Mouse (Mus musculus) cerebellum, adult 2 months (tissue): ENCODE measurements around the gene Uckl1. TPM values are rescaled to one million over a fixed set of nuclear protein-coding genes. Genes with fewer than 3 reads are reported as not detected.

Source experiments
- DNase-seq, 2 experiments: peaks; one replicate each; pipeline ENCODE4 v3.0.0; 2021
- H3K27ac ChIP-seq: fragments of 200-500 bp; 2 replicates; pipeline ENCODE4 v1.5.1; 2012; ENCODE audit warnings: low read length, control low read depth, inconsistent platforms; ENCODE audit not compliant: insufficient read depth
- H3K27me3 ChIP-seq: fragments of 200-500 bp; 2 replicates; pipeline ENCODE4 v1.6.1; 2012; ENCODE audit warnings: inconsistent platforms, mild to moderate bottlenecking, low read length, moderate library complexity; ENCODE audit not compliant: control insufficient read depth, insufficient read depth
- H3K4me1 ChIP-seq: fragments of 200-500 bp; 2 replicates; pipeline ENCODE4 v1.6.1; 2011; ENCODE audit warnings: low read length; ENCODE audit not compliant: control insufficient read depth, insufficient read depth
- H3K4me3 ChIP-seq: fragments of 200-500 bp; replicated peaks from 2 replicates; pipeline ENCODE3; 2011; ENCODE audit warnings: mild to moderate bottlenecking, low read depth, low read length, control low read depth; ENCODE audit not compliant: insufficient read depth
- CTCF ChIP-seq: fragments of 200-500 bp; IDR thresholded peaks from 2 replicates; pipeline ENCODE4 v1.5.1; 2011; ENCODE audit warnings: low read depth, mild to moderate bottlenecking, control low read depth, low read length, moderate library complexity, borderline replicate concordance; ENCODE audit not compliant: insufficient read depth
- POLR2A ChIP-seq: fragments of 200-500 bp; IDR thresholded peaks from 2 replicates; pipeline ENCODE4 v1.6.1; 2011; ENCODE audit warnings: low read length, control low read depth, borderline replicate concordance; ENCODE audit not compliant: insufficient read depth
- WGBS: fragments of 180-500 bp; shearing (Covaris S2); methylation state at CpG from one replicate; pipeline ENCODE4 v1.1.7; 2018; 5-methylcytosine and 5-hydroxymethylcytosine counted together
- polyA plus RNA-seq: library from polyadenylated mRNA; depleted of rRNA; stranded (reverse); fragments of >200 nt; gene quantifications from 2 replicates; pipeline ENCODE4 v1.2.3, GENCODE M21; 2012

Uckl1 gene
- polyA plus RNA-seq, 1 experiment = 142 TPM

- Histone ChIP-seq H3K4me3 (peak overlapping the region; percentile 90), H3K4me1 (peaks cover 13% of the 10 kb centered on the region), H3K27ac (peak overlapping the region; percentile 91), H3K27me3 (no peaks in the 10 kb centered on the region)
- no peak for TF ChIP-seq CTCF
- peak; percentile 84 for TF ChIP-seq POLR2A
- DNase-seq = peak; percentile 97 to 98
- WGBS = under 1% methylated on average over 57 of the region's 57 CpGs
These were observed 16.4 kb upstream of the Uckl1 start for GRCm38 (mm10) chr2:181600828-181601750.

GRCm38 (mm10) chr2:181600226-181600758 lies 15.6 kb upstream of the Uckl1 start:
- 60% methylated on average over 6 of the region's 6 CpGs for whole genome bisulfite sequencing
- no peaks in the 10 kb centered on the region for H3K27me3 ChIP-seq
- no peak for DNase-seq
- H3K27ac ChIP-seq = peak overlapping the region; percentile 91; the same call in 1 of the 2 replicates
- no peak for TF ChIP-seq CTCF
- no peak for TF ChIP-seq POLR2A
- peak overlapping the region; percentile 90 for H3K4me3 ChIP-seq
- H3K4me1 ChIP-seq = peaks cover 13% of the 10 kb centered on the region

GRCm38 (mm10) chr2:181598454-181599351 lies 14.0 kb upstream of the Uckl1 start, which contains the start of gene Samd10:
Samd10 (minus strand) TSS chr2:181599212.
- H3K4me3 ChIP-seq = peak within 1 kb of the TSS; percentile 54
- under 1% methylated on average over 71 of the region's 71 CpGs for WGBS
- H3K27ac ChIP-seq = peak within 1 kb of the TSS; percentile 91
- peaks cover 13% of the 10 kb centered on the region for H3K4me1 ChIP-seq
- DNase-seq = peak; percentile 84 to 85
- TF ChIP-seq POLR2A = peak; percentile 78
- 0 out of 2 replicates have a peak, but pooled peaks have one; percentile 1 for TF ChIP-seq CTCF
- no peaks in the 10 kb centered on the region for H3K27me3 ChIP-seq

DNA sequence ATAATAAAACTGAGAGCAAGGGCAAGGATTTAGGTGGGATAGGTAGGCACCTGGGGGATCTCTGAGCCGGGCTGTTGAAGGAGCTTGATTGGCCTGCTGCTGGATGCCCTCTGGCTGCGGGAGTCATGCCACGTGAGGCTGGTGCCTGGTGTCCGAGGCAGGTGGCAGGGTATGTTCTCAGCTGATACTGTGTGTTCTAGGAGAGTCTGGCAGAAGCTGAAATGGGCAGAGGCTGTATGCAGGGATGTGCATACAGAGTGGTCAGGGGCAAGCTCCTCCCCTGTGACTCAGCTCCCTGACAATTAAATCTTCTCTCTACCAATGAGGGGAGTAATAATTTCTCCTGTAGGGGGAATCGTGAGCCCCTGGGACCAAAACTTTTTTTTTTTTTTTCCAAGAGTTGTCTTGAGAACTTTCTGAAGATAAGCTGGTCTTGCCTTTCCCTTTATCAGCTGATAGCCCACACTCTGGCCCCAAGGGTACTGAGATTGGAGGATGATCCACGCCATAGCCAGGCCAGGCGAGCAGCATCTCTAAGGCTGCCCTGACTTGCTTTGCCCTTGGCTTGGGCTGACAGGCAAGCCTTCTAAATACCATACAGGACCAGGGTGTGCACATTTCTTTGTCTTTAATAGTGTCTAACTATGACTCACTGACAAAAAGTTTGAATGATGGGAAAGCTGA lies 12.8 kb upstream of the Uckl1 start:
- 54% methylated on average over 7 of the region's 7 CpGs for WGBS

GRCm38 (mm10) chr2:181596221-181596960 lies 11.7 kb upstream of the Uckl1 start:
- DNase-seq = peak in 1 of 2 experiments; percentile 25
- no peak overlapping the region for H3K4me3 ChIP-seq
- H3K27ac ChIP-seq = no peak overlapping the region
- TF ChIP-seq POLR2A (no peak), CTCF (no peak)
- H3K27me3 ChIP-seq = no peaks in the 10 kb centered on the region
- H3K4me1 ChIP-seq = peaks cover 17% of the 10 kb centered on the region
- 73% methylated on average over 6 of the region's 6 CpGs for WGBS

More for the DNA sequence above, 12.8 kb upstream of the Uckl1 start:
- H3K4me1 ChIP-seq = peaks cover 13% of the 10 kb centered on the region
- no peak overlapping the region for H3K4me3 ChIP-seq
- DNase-seq = peak; percentile 35 to 39
- H3K27me3 ChIP-seq = no peaks in the 10 kb centered on the region
- H3K27ac ChIP-seq = no peak overlapping the region
- TF ChIP-seq CTCF (no peak), POLR2A (no peak)

GRCm38 (mm10) chr2:181594946-181595696 lies 10.4 kb upstream of the Uckl1 start:
- peak; percentile 65 to 78 for DNase-seq
- 22% methylated on average over 4 of the region's 4 CpGs for WGBS

More at GRCm38 (mm10) chr2:181594946-181595696, 10.4 kb upstream of the Uckl1 start:
- H3K4me1 ChIP-seq = peaks cover 16% of the 10 kb centered on the region
- H3K27me3 ChIP-seq = no peaks in the 10 kb centered on the region
- H3K4me3 ChIP-seq = no peak overlapping the region
- TF ChIP-seq POLR2A (no peak), CTCF (peak; percentile 81)
- no peak overlapping the region for H3K27ac ChIP-seq
